Comparison of ENCODE assay signal across 11 mouse cellular contexts in genomic region chr10:40128497-40128896, GRCm38 (mm10). TPM values are rescaled to one million over a fixed set of nuclear protein-coding genes. Genes with fewer than 3 reads are reported as not detected.
DNase-seq lines count a peak whose midpoint lies in the region; ATAC-seq and TF ChIP-seq lines count a peak whose summit lies in the region.
"Had no signal": no experiment of that assay in that cellular context is flagged by ENCODE, and none has a peak within 500 bp of the region (broad histone marks: within the 10 kb centered on the region; RNA-seq: fewer than 3 reads in every experiment).

No protein-coding gene starts in this region.

- peak; percentile 89 for ATAC-seq in granulocyte monocyte progenitor cell, adult 5-6 weeks (replicated peaks; ENCODE audit: poor library complexity, severe bottlenecking)

- WGBS in kidney, adult 2 months = 83% methylated on average over 7 of the region's 7 CpGs

- TF ChIP-seq CTCF in MEL (IDR thresholded peaks at IDR 0.05 in 2 of 3, conservative IDR thresholded peaks at IDR 0.05 in 1 of 3; ENCODE audit: control insufficient read depth in 1 of 3, insufficient read depth in 1 of 3, low read depth in 2 of 3, low read length in 3 of 3, poor library complexity in 1 of 3, severe bottlenecking in 1 of 3) = no peak
- no peak for TF ChIP-seq CTCF in kidney, adult 2 months (conservative IDR thresholded peaks at IDR 0.05; ENCODE audit: insufficient read depth, insufficient read length, low read depth, low read length)

- intact Hi-C loops in left cerebral cortex, postnatal 4 days (cut with DNase I) = no loop called here

- no peak for TF ChIP-seq RAD21 in MEL (IDR thresholded peaks at IDR 0.05; ENCODE audit: low read depth, low read length)

- H3K4me3 ChIP-seq in MEL (ENCODE audit: control insufficient read depth in 1 of 2, insufficient read depth in 1 of 2, low read depth in 2 of 2, low read length in 2 of 2) = peak overlapping the region; percentile 10 to 36
- peak overlapping the region; percentile 81 for H3K4me3 ChIP-seq in megakaryocyte, embryonic 14.5 days (replicated peaks)
- no peak overlapping the region for H3K4me3 ChIP-seq in kidney, adult 2 months (ENCODE audit: insufficient read depth, low read depth, low read length)
- H3K4me3 ChIP-seq: heart, embryonic 13.5 days; stomach, embryonic 15.5 days had no signal

- TF ChIP-seq POLR2A in MEL (IDR thresholded peaks at IDR 0.05; ENCODE audit: control insufficient read depth in 1 of 2, insufficient read depth in 1 of 2, low read depth in 1 of 2, low read length in 2 of 2, poor library complexity in 1 of 2) = no peak
- no peak for TF ChIP-seq POLR2A in kidney, adult 2 months (IDR thresholded peaks at IDR 0.05; ENCODE audit: low read depth, low read length)

- H3K27me3 ChIP-seq in MEL (ENCODE audit: control insufficient read depth in 1 of 2, insufficient read depth in 2 of 2, low read length in 2 of 2) = no peaks in the 10 kb centered on the region
- no peaks in the 10 kb centered on the region for H3K27me3 ChIP-seq in megakaryocyte, embryonic 14.5 days (replicated peaks)
- H3K27me3 ChIP-seq in kidney, adult 2 months (replicated peaks; ENCODE audit: control insufficient read depth, insufficient read depth, low read length) = no peaks in the 10 kb centered on the region
- H3K27me3 ChIP-seq: heart, embryonic 13.5 days; stomach, embryonic 15.5 days had no signal

- H3K79me2 ChIP-seq in MEL (ENCODE audit: control insufficient read depth, insufficient read depth, low read length, poor library complexity) = no peaks in the 10 kb centered on the region

- peaks cover 20 to 46% of the 10 kb centered on the region in 2 experiments for H3K4me1 ChIP-seq in MEL (ENCODE audit: control insufficient read depth in 1 of 2, insufficient read depth in 2 of 2, low read length in 2 of 2)
- H3K4me1 ChIP-seq in megakaryocyte, embryonic 14.5 days = peaks cover 93% of the 10 kb centered on the region
- H3K4me1 ChIP-seq in kidney, adult 2 months (ENCODE audit: control insufficient read depth, insufficient read depth, low read length) = peaks cover under 1% of the 10 kb centered on the region; the same call in 1 of the 2 replicates
- H3K4me1 ChIP-seq: stomach, embryonic 15.5 days had no signal

- TF ChIP-seq EP300 in MEL (IDR thresholded peaks at IDR 0.05; ENCODE audit: low read depth in 1 of 2, low read length in 2 of 2) = peak; percentile 80 to 84

- H3K9ac ChIP-seq in MEL (ENCODE audit: control insufficient read depth, low read depth, low read length, poor library complexity, severe bottlenecking) = peak overlapping the region; percentile 40
- H3K9ac ChIP-seq: heart, embryonic 13.5 days; stomach, embryonic 15.5 days had no signal

- peak overlapping the region; percentile 89 for H3K27ac ChIP-seq in MEL (ENCODE audit: control insufficient read depth, low read depth, low read length)
- H3K27ac ChIP-seq in kidney, adult 2 months (ENCODE audit: insufficient read depth, low read depth, low read length) = no peak overlapping the region
- H3K27ac ChIP-seq: stomach, embryonic 15.5 days had no signal

- DNase-seq in left cerebral cortex, adult 18-20 months (ENCODE audit: low spot score in 2 of 2) = peak; percentile 33 to 49
- DNase-seq in left cerebral cortex, postnatal 4 days = no peak
- peak; percentile 92 for DNase-seq in MEL (ENCODE audit: low read depth, low spot score)
- DNase-seq in thymus, adult 18-20 months = no peak
- DNase-seq in kidney, adult 2 months = no peak
- DNase-seq in layer of hippocampus, postnatal 10 days (ENCODE audit: low spot score in 2 of 2) = no peak
- DNase-seq: cerebellum, adult 18-20 months had no signal

- peaks cover 0 to 57% of the 10 kb centered on the region in 2 experiments; a peak in 2 of 4 replicates for H3K36me3 ChIP-seq in MEL (ENCODE audit: control insufficient read depth in 1 of 2, insufficient read depth in 2 of 2, low read length in 2 of 2)
- peaks cover 9% of the 10 kb centered on the region for H3K36me3 ChIP-seq in megakaryocyte, embryonic 14.5 days (replicated peaks; ENCODE audit: low read length)
- H3K36me3 ChIP-seq in kidney, adult 2 months (ENCODE audit: control insufficient read depth, insufficient read depth, low read length) = no peaks in the 10 kb centered on the region
- H3K36me3 ChIP-seq: heart, embryonic 13.5 days; stomach, embryonic 15.5 days had no signal

- no peaks in the 10 kb centered on the region for H3K9me3 ChIP-seq in MEL (replicated peaks; ENCODE audit: insufficient read depth, low read length)
- no peaks in the 10 kb centered on the region for H3K9me3 ChIP-seq in megakaryocyte, embryonic 14.5 days
- H3K9me3 ChIP-seq: heart, embryonic 13.5 days; stomach, embryonic 15.5 days had no signal

TF ChIP-seq in MEL, 35 proteins besides CTCF, POLR2A, EP300 and RAD21:
- TF ChIP-seq RCOR1 (IDR thresholded peaks at IDR 0.05; ENCODE audit: low read depth, low read length) = 0 out of 2 replicates have a peak, but pooled peaks have one; percentile 15
- TF ChIP-seq MEF2A (IDR thresholded peaks at IDR 0.05; ENCODE audit: extremely low read depth, insufficient replicate concordance, low read depth, low read length, poor library complexity, severe bottlenecking) = no peak
- peak; percentile 90 for TF ChIP-seq MYC (IDR thresholded peaks at IDR 0.05; ENCODE audit: low read depth, low read length)
- no peak for TF ChIP-seq ZC3H11A (IDR thresholded peaks at IDR 0.05; ENCODE audit: low read depth, low read length)
- peak; percentile 42; the same call in 1 of the 2 replicates for TF ChIP-seq GATA1 (IDR thresholded peaks at IDR 0.05; ENCODE audit: low read depth, low read length)
- peak; percentile 48; the same call in 1 of the 2 replicates for TF ChIP-seq MAX (IDR thresholded peaks at IDR 0.05; ENCODE audit: low read length)
- 0 out of 2 replicates have a peak, but pooled peaks have one; percentile 82 for TF ChIP-seq JUND (IDR thresholded peaks at IDR 0.05; ENCODE audit: low read depth, low read length)
- peak; percentile 33; the same call in 1 of the 2 replicates for TF ChIP-seq TAL1 (IDR thresholded peaks at IDR 0.05; ENCODE audit: low read length)
- peak; percentile 61; the same call in 1 of the 2 replicates for TF ChIP-seq TCF12 (IDR thresholded peaks at IDR 0.05; ENCODE audit: low read depth, low read length)
- TF ChIP-seq CHD1 (IDR thresholded peaks at IDR 0.05; ENCODE audit: low read depth, low read length) = no peak
- 0 out of 2 replicates have a peak, but pooled peaks have one; percentile 44 for TF ChIP-seq MYB (IDR thresholded peaks at IDR 0.05; ENCODE audit: low read depth, low read length)
- TF ChIP-seq ETS1 (IDR thresholded peaks at IDR 0.05; ENCODE audit: low read depth, low read length) = peak; percentile 69; the same call in 1 of the 2 replicates
- TF ChIP-seq MXI1 (IDR thresholded peaks at IDR 0.05; ENCODE audit: low read depth, low read length) = peak; percentile 85

RNA-seq across cellular contexts. Expression of gene Slc16a10, which starts 13.6 kb away (rescaled TPM):
- 1 to 10 TPM; 3.2 to 4.1 TPM for total RNA-seq in left cerebral cortex, adult 18-20 months (2021)
- total RNA-seq in left cerebral cortex, postnatal 4 days (2021) = 1 to 10 TPM; 3.7 to 3.8 TPM
- 13.2 TPM in 2 replicates for total RNA-seq in MEL (2012; rRNA removed)
- polyA plus RNA-seq in MEL (2012; ENCODE audit: insufficient read depth in 1 of 2, insufficient read length in 2 of 2, low read depth in 1 of 2, low replicate concordance in 2 of 2, missing spikeins in 1 of 2) = 10 to 100 TPM in 1 of 2 experiments, not detected in 1; 17.9 TPM
- 30.2 and 37.9 TPM in 2 replicates for total RNA-seq in granulocyte monocyte progenitor cell, adult 5-6 weeks (2014; fragmentation: Nextera tagmentation)
- 21.4 and 29.6 TPM in 2 replicates for total RNA-seq in granulocyte monocyte progenitor cell, adult 5-6 weeks (2017)
- 7.0 and 10.9 TPM in 2 replicates for polyA plus RNA-seq in megakaryocyte, embryonic 14.5 days (2012; ENCODE audit: insufficient read depth, low replicate concordance)
- 56.8 and 57.2 TPM in 2 replicates for polyA plus RNA-seq in kidney, adult 2 months (2012; rRNA removed)
- total RNA-seq in layer of hippocampus, postnatal 10 days (2021) = 1 to 10 TPM; 2.1 to 2.2 TPM

Comparison
In these comparisons a context has a peak if more than half of its experiments do, and no peak if none do; other contexts are left out.
1. DNase-seq: peak in left cerebral cortex, adult 18-20 months (2 of 2) and MEL (single experiment); none in left cerebral cortex, postnatal 4 days (single experiment), thymus, adult 18-20 months (0 of 2), kidney, adult 2 months (single experiment) and layer of hippocampus, postnatal 10 days (0 of 2).